Mouse (Mus musculus) midbrain, embryonic 14.5 days (tissue): ENCODE results near the gene Mindy2. TPM values are rescaled to one million over a fixed set of nuclear protein-coding genes. Genes with fewer than 3 reads are reported as not detected.

ENCODE experiments used
- ATAC-seq: fragments of 200-750 bp; cut with Nextera tagmentation; 2 replicates; pipeline ENCODE4 v1.8.0; 2017; ENCODE audit warnings: moderate number of reproducible peaks, moderate library complexity; ENCODE audit not compliant: low FRiP score, low TSS enrichment
- DNase-seq: peaks from one replicate; pipeline ENCODE4 v3.0.0-alpha.2; 2015
- H3K27ac ChIP-seq: fragments of 300-500 bp; sonication (generic); replicated peaks from 2 replicates; pipeline ENCODE4 v1.5.1; 2014; ENCODE audit warnings: mild to moderate bottlenecking, low read depth, low read length, moderate library complexity
- H3K27me3 ChIP-seq: fragments of 300-500 bp; sonication (generic); 2 replicates; pipeline ENCODE4 v1.6.1; 2014; ENCODE audit warnings: low read length, control low read depth, mixed read lengths; ENCODE audit not compliant: control insufficient read depth, insufficient read depth
- H3K36me3 ChIP-seq: fragments of 300-500 bp; sonication (generic); 2 replicates; pipeline ENCODE4 v1.6.1; 2014; ENCODE audit warnings: low read length, control low read depth; ENCODE audit not compliant: control insufficient read depth, insufficient read depth
- H3K4me1 ChIP-seq: fragments of 300-500 bp; sonication (generic); 2 replicates; pipeline ENCODE4 v1.6.1; 2014; ENCODE audit warnings: mild to moderate bottlenecking, antibody characterized with exemption, low read length, control low read depth; ENCODE audit not compliant: control insufficient read depth, insufficient read depth
- H3K4me2 ChIP-seq: fragments of 300-500 bp; sonication (generic); 2 replicates; pipeline ENCODE4 v1.6.1; 2014; ENCODE audit warnings: mild to moderate bottlenecking, low read length, moderate library complexity
- H3K4me3 ChIP-seq: fragments of 300-500 bp; sonication (generic); replicated peaks from 2 replicates; pipeline ENCODE4 v1.5.1; 2014; ENCODE audit warnings: low read depth, low read length
- H3K9ac ChIP-seq: fragments of 300-500 bp; sonication (generic); replicated peaks from 2 replicates; pipeline ENCODE4 v1.6.1; 2014; ENCODE audit warnings: mild to moderate bottlenecking, low read length, moderate library complexity
- H3K9me3 ChIP-seq: fragments of 300-500 bp; sonication (generic); 2 replicates; pipeline ENCODE4 v1.6.1; 2016; ENCODE audit warnings: low read length, control low read depth, mixed read lengths; ENCODE audit not compliant: control insufficient read depth
- WGBS: fragments of 180-500 bp; shearing (Covaris S2); extraction: QIAGEN DNeasy Blood & Tissue Kit; methylation state at CpG from one replicate; pipeline ENCODE4 v1.1.7; 2014; 5-methylcytosine and 5-hydroxymethylcytosine counted together
- polyA plus RNA-seq: library from polyadenylated mRNA; unstranded; fragments of >200 nt; fragmentation: Nextera tagmentation; extraction: Ambion mirVana; gene quantifications from 2 replicates; pipeline ENCODE4 v1.2.1, GENCODE M21; 2014

Mindy2 gene
- 23.0 and 25.6 TPM in 2 replicates for polyA plus RNA-seq

GRCm38 (mm10) chr9:70657013-70657967 lies at the start of gene Mindy2:
Gene Mindy2, minus strand, starts transcription at chr9:70657174.
- 2% methylated on average over 67 of the region's 67 CpGs for WGBS
- peak within 1 kb of the TSS; percentile 96 for H3K4me3 ChIP-seq
- peak within 1 kb of the TSS; percentile 57 for H3K4me2 ChIP-seq
- no peaks in the 10 kb centered on the region for H3K36me3 ChIP-seq
- no peaks in the 10 kb centered on the region for H3K9me3 ChIP-seq
- peaks cover 31% of the 10 kb centered on the region for H3K4me1 ChIP-seq
- ATAC-seq (peak; percentile 96), DNase-seq (peak; percentile 99)
- H3K27ac ChIP-seq = peak within 1 kb of the TSS; percentile 97
- H3K27me3 ChIP-seq = no peaks in the 10 kb centered on the region
- H3K9ac ChIP-seq = peak within 1 kb of the TSS; percentile 91

- no peaks in the 10 kb centered on the region for H3K9me3 ChIP-seq
- 0 out of 2 replicates have a peak, but pooled peaks cover 3% of the 10 kb centered on the region for H3K36me3 ChIP-seq
- no peak overlapping the region for H3K9ac ChIP-seq
- H3K4me1 ChIP-seq = no peaks in the 10 kb centered on the region
- ATAC-seq = no peak
- no peak overlapping the region for H3K27ac ChIP-seq
- 100% methylated on average over 1 of the region's 1 CpGs for WGBS
- no peak overlapping the region for H3K4me2 ChIP-seq
- DNase-seq = no peak
- no peaks in the 10 kb centered on the region for H3K27me3 ChIP-seq
- no peak overlapping the region for H3K4me3 ChIP-seq
These were observed 49.5 kb upstream of the Mindy2 start for GRCm38 (mm10) chr9:70706444-70706843.

- no peak overlapping the region for H3K9ac ChIP-seq
- H3K27ac ChIP-seq = no peak overlapping the region
- 0 out of 2 replicates have a peak, but pooled peaks cover 3% of the 10 kb centered on the region for H3K36me3 ChIP-seq
- H3K4me3 ChIP-seq = no peak overlapping the region
- no peaks in the 10 kb centered on the region for H3K4me1 ChIP-seq
- WGBS = 93% methylated on average over 5 of the region's 5 CpGs
- ATAC-seq (no peak), DNase-seq (no peak)
- no peak overlapping the region for H3K4me2 ChIP-seq
- no peaks in the 10 kb centered on the region for H3K9me3 ChIP-seq
- H3K27me3 ChIP-seq = no peaks in the 10 kb centered on the region
These were observed 46.7 kb upstream of the Mindy2 start for GRCm38 (mm10) chr9:70703597-70704203.

- ATAC-seq (no peak), DNase-seq (no peak)
- Histone ChIP-seq H3K27ac (no peak overlapping the region), H3K9ac (no peak overlapping the region), H3K4me2 (no peak overlapping the region), H3K36me3 (no peaks in the 10 kb centered on the region), H3K4me3 (no peak overlapping the region), H3K27me3 (no peaks in the 10 kb centered on the region), H3K9me3 (no peaks in the 10 kb centered on the region), H3K4me1 (no peaks in the 10 kb centered on the region)
- 82% methylated on average over 1 of the region's 1 CpGs for WGBS
These were observed 41.1 kb upstream of the Mindy2 start for GRCm38 (mm10) chr9:70698090-70698489.

GRCm38 (mm10) chr9:70695723-70696122 lies 38.7 kb upstream of the Mindy2 start:
- no peak for ATAC-seq
- H3K4me3 ChIP-seq = no peak overlapping the region

GRCm38 (mm10) chr9:70691772-70692693 lies 35.1 kb upstream of the Mindy2 start:
- H3K27me3 ChIP-seq = no peaks in the 10 kb centered on the region
- no peak overlapping the region for H3K9ac ChIP-seq
- no peaks in the 10 kb centered on the region for H3K36me3 ChIP-seq
- H3K9me3 ChIP-seq = no peaks in the 10 kb centered on the region
- H3K27ac ChIP-seq = no peak overlapping the region
- DNase-seq (no peak), ATAC-seq (no peak)
- 88% methylated on average over 2 of the region's 2 CpGs for WGBS
- H3K4me2 ChIP-seq = no peak overlapping the region
- H3K4me3 ChIP-seq = no peak overlapping the region
- H3K4me1 ChIP-seq = no peaks in the 10 kb centered on the region

More at GRCm38 (mm10) chr9:70695723-70696122, 38.7 kb upstream of the Mindy2 start:
- H3K4me1 ChIP-seq = no peaks in the 10 kb centered on the region
- H3K27me3 ChIP-seq = no peaks in the 10 kb centered on the region
- no peak overlapping the region for H3K27ac ChIP-seq
- no peak for DNase-seq
- H3K9ac ChIP-seq = no peak overlapping the region
- no peaks in the 10 kb centered on the region for H3K9me3 ChIP-seq
- no peaks in the 10 kb centered on the region for H3K36me3 ChIP-seq
- no peak overlapping the region for H3K4me2 ChIP-seq
- WGBS = 96% methylated on average over 2 of the region's 2 CpGs

- no peak overlapping the region for H3K9ac ChIP-seq
- no peak overlapping the region for H3K27ac ChIP-seq
- ATAC-seq (no peak), DNase-seq (no peak)
- no peaks in the 10 kb centered on the region for H3K27me3 ChIP-seq
- H3K4me1 ChIP-seq = no peaks in the 10 kb centered on the region
- no peaks in the 10 kb centered on the region for H3K36me3 ChIP-seq
- H3K4me3 ChIP-seq = no peak overlapping the region
- no peak overlapping the region for H3K4me2 ChIP-seq
- H3K9me3 ChIP-seq = no peaks in the 10 kb centered on the region
These were observed 33.6 kb upstream of the Mindy2 start for GRCm38 (mm10) chr9:70690579-70690978.

GRCm38 (mm10) chr9:70689926-70690325 lies 33.0 kb upstream of the Mindy2 start:
- H3K27me3 ChIP-seq = no peaks in the 10 kb centered on the region
- H3K9ac ChIP-seq = no peak overlapping the region
- H3K4me1 ChIP-seq = no peaks in the 10 kb centered on the region
- no peaks in the 10 kb centered on the region for H3K9me3 ChIP-seq
- no peak for DNase-seq
- H3K4me3 ChIP-seq = no peak overlapping the region
- no peak overlapping the region for H3K27ac ChIP-seq
- no peaks in the 10 kb centered on the region for H3K36me3 ChIP-seq
- WGBS = 72% methylated on average over 3 of the region's 3 CpGs
- H3K4me2 ChIP-seq = no peak overlapping the region
- ATAC-seq = no peak
